Mouse (Mus musculus) limb, embryonic 14.5 days (tissue): ENCODE results near the gene Ankrd13b. TPM values are rescaled to one million over a fixed set of nuclear protein-coding genes. Genes with fewer than 3 reads are reported as not detected.
A peak's percentile ranks its signal among the peaks of the same experiment; 100 is the strongest.
"Not testable (repeated sequence)": the region's sequence is repeated elsewhere in the genome, so short reads cannot be mapped to it uniquely, and the experiment has no call there.

Experiments
- ATAC-seq: fragments of 200-750 bp; cut with Nextera tagmentation; 2 replicates; pipeline ENCODE4 v1.8.0; 2017; ENCODE audit warnings: low read depth, moderate number of reproducible peaks, moderate TSS enrichment; ENCODE audit not compliant: low FRiP score
- DNase-seq: peaks from one replicate; pipeline ENCODE4 v3.0.0-alpha.2; 2015; ENCODE audit warnings: low spot score
- H3K27ac ChIP-seq: fragments of 300-500 bp; sonication (generic); replicated peaks from 2 replicates; pipeline ENCODE4 v1.5.1; 2014; ENCODE audit warnings: low read depth, mild to moderate bottlenecking, low read length, moderate library complexity, mixed read lengths
- H3K27me3 ChIP-seq: fragments of 300-500 bp; sonication (generic); 2 replicates; pipeline ENCODE4 v1.6.1; 2014; ENCODE audit warnings: low read length, mixed read lengths; ENCODE audit not compliant: control insufficient read depth, insufficient read depth
- H3K36me3 ChIP-seq: fragments of 300-500 bp; sonication (generic); 2 replicates; pipeline ENCODE4 v1.6.1; 2014; ENCODE audit warnings: mild to moderate bottlenecking, low read length, moderate library complexity, mixed read lengths; ENCODE audit not compliant: control insufficient read depth, insufficient read depth
- H3K4me1 ChIP-seq: fragments of 300-500 bp; sonication (generic); 2 replicates; pipeline ENCODE4 v1.6.1; 2014; ENCODE audit warnings: antibody characterized with exemption, low read length, mixed read lengths; ENCODE audit not compliant: control insufficient read depth, insufficient read depth
- H3K4me2 ChIP-seq: fragments of 300-500 bp; sonication (generic); replicated peaks from 2 replicates; pipeline ENCODE4 v1.6.1; 2014; ENCODE audit warnings: low read depth, mild to moderate bottlenecking, low read length, moderate library complexity; ENCODE audit not compliant: severe bottlenecking
- H3K4me3 ChIP-seq: fragments of 300-500 bp; sonication (generic); replicated peaks from 2 replicates; pipeline ENCODE4 v1.5.1; 2014; ENCODE audit warnings: low read length
- H3K9ac ChIP-seq: fragments of 300-500 bp; sonication (generic); 2 replicates; pipeline ENCODE4 v1.6.1; 2014; ENCODE audit warnings: mild to moderate bottlenecking, low read depth, low read length, moderate library complexity; ENCODE audit not compliant: severe bottlenecking
- H3K9me3 ChIP-seq: fragments of 300-500 bp; sonication (generic); 2 replicates; pipeline ENCODE4 v1.6.1; 2016; ENCODE audit warnings: low read length; ENCODE audit not compliant: control insufficient read depth
- POLR2A ChIP-seq: fragments of 200-500 bp; IDR thresholded peaks from 2 replicates; pipeline ENCODE4 v1.8.0; 2012; ENCODE audit warnings: inconsistent platforms, mild to moderate bottlenecking, moderate library complexity, borderline replicate concordance; ENCODE audit not compliant: insufficient read depth, insufficient read length; ENCODE audit errors: extremely low read depth
- WGBS: fragments of 180-500 bp; shearing (Covaris S2); extraction: QIAGEN DNeasy Blood & Tissue Kit; methylation state at CpG from one replicate; pipeline ENCODE4 v1.1.7; 2014; 5-methylcytosine and 5-hydroxymethylcytosine counted together
- polyA plus RNA-seq, 2 experiments: library from polyadenylated mRNA; depleted of rRNA in 1 of 2; stranded (reverse) in 1 of 2; unstranded in 1 of 2; fragments of >200 nt; fragmentation: Nextera tagmentation in 1 of 2; extraction: Ambion mirVana in 1 of 2; gene quantifications; 2 replicates each; pipeline versions ENCODE4 v1.2.1 to v1.2.3; 2012 to 2014

Gene Ankrd13b
- 98.1 and 133 TPM in 2 replicates for polyA plus RNA-seq (2012; rRNA removed)
- polyA plus RNA-seq (2014; fragmentation: Nextera tagmentation; extraction: Ambion mirVana): 13.9 and 15.1 TPM in 2 replicates

DNA sequence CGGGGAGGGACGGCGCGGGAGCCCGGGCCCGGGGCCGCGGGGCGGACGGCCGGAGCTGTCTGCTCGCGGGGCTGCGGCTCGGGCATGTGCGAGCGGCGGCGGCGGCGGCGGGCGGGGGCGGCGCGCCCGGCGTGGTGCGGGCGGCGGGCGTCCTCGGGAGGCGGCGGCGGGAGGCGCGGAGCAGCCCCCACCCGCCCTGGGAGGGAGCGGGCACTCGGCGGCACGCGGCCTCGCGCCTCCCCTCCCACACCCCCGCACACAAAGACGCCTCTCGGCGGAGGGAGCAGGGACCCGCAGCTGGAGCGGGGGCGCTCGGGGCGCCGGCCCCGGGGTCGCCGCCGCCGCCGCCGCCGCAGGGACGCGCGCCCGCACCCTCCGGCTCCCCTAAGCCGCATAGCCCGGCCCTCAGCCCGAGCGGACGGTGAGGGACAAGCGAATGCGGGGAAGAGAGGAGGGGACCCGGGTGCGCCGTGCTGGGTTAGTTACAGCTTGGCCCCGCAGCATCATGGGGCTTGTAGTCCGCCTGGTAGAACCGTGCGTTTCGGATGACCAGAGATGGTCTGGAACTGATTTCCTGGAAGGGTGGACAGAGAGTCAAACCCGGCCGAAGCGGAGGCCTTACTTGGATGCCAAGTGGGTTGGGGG, at the start of gene Ankrd13b:
Gene Ankrd13b (minus strand): TSS at position 88 of the 645 bp plus-strand sequence.
- Histone ChIP-seq H3K9me3 (no peaks in the 10 kb centered on the region), H3K36me3 (0 out of 2 replicates have a peak, but pooled peaks cover 3% of the 10 kb centered on the region), H3K27ac (peak within 1 kb of the TSS; percentile 52), H3K4me2 (peak within 1 kb of the TSS; percentile 95), H3K4me3 (peak within 1 kb of the TSS; percentile 80), H3K4me1 (peaks cover 64% of the 10 kb centered on the region), H3K27me3 (no peaks in the 10 kb centered on the region), H3K9ac (peak within 1 kb of the TSS; percentile 86)
- ATAC-seq (0 out of 2 replicates have a peak, but pooled peaks have one; percentile 17), DNase-seq (peak; percentile 84)
- TF ChIP-seq POLR2A: no peak
- 1% methylated on average over 27 of the region's 87 CpGs for WGBS

DNA sequence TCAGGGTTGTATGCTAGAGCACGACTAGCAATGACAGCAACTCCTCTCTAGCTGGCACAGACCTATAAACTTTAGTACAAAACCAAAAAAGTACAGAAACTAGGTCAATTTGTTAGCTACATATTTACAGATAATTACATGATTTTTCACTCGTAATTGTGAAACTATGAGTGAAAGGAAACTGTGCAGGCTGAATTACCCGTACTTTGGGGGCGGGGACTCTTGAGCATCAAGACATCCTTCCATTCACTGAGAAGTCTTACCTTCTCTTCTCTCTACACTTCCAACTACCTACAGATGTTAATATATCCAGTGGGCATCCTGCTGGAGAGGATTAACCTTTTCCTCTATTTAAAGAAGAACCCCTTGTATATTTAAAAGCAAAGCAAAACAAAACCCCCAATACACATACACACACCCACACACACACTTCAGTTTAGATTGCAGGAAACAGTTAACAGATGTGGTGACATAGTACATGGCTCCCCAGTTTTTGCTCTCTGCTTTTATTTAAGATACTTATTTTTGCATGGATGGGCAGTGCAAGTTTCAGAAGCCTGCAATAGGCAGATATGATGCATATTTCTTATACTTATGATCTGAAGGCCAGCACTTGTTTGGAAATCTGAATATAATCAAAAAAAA, 42.8 kb upstream of the Ankrd13b start:
- no peaks in the 10 kb centered on the region for H3K4me1 ChIP-seq
- no peaks in the 10 kb centered on the region for H3K27me3 ChIP-seq
- no peak overlapping the region for H3K27ac ChIP-seq
- no peak overlapping the region for H3K4me2 ChIP-seq
- ATAC-seq (no peak), DNase-seq (no peak)
- H3K9me3 ChIP-seq: no peaks in the 10 kb centered on the region
- TF ChIP-seq POLR2A: no peak
- 81% methylated on average over 4 of the region's 4 CpGs for WGBS
- H3K9ac ChIP-seq: no peak overlapping the region
- peaks cover 32% of the 10 kb centered on the region for H3K36me3 ChIP-seq
- H3K4me3 ChIP-seq: no peak overlapping the region

DNA sequence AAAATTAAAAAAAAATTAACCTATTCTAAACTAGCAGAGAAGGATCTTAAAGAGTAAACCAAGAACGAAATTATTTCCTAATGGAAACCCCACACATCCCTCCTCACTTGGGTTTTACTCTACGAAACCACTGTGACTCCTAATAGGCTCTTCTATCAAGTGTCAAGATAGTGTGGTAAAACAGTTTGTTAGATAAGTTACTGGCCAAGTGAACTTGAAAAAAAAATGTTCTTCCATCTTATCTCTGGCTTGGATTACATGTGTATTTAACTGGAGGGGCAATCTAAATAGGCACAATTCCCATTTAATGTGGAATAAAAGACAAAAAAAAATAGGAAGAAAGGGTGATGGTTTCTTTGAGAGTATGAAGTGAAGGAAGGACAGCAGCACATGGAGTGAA, 41.4 kb upstream of the Ankrd13b start:
- H3K4me3 ChIP-seq: no peak overlapping the region
- no peak for ATAC-seq
- no peaks in the 10 kb centered on the region for H3K9me3 ChIP-seq

DNA sequence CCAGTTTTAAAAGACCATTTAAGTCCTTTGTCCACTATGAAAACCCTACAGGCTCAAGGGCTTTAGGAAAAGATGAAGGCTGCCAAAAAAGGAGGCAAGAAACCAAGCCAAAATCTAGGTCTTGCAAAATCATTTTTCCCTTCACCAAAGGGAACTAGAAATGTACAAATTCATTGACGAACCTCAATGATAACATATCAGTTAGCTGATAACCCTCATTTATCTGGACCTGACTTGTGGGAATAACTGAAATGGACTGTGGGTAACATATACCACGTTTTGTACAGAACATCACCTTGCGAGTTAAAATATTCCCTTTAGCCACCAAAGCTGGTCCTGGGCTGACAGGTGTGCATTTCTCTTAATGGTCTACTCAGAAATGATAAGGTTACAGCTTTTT, 40.2 kb upstream of the Ankrd13b start:
- no peaks in the 10 kb centered on the region for H3K27me3 ChIP-seq

More for the DNA sequence above, 41.4 kb upstream of the Ankrd13b start:
- H3K36me3 ChIP-seq: peaks cover 18% of the 10 kb centered on the region
- 95% methylated on average over 2 of the region's 2 CpGs for WGBS
- no peaks in the 10 kb centered on the region for H3K27me3 ChIP-seq
- no peak overlapping the region for H3K4me2 ChIP-seq
- no peak overlapping the region for H3K9ac ChIP-seq
- H3K4me1 ChIP-seq: no peaks in the 10 kb centered on the region
- DNase-seq: no peak
- no peak for TF ChIP-seq POLR2A
- H3K27ac ChIP-seq: no peak overlapping the region

DNA sequence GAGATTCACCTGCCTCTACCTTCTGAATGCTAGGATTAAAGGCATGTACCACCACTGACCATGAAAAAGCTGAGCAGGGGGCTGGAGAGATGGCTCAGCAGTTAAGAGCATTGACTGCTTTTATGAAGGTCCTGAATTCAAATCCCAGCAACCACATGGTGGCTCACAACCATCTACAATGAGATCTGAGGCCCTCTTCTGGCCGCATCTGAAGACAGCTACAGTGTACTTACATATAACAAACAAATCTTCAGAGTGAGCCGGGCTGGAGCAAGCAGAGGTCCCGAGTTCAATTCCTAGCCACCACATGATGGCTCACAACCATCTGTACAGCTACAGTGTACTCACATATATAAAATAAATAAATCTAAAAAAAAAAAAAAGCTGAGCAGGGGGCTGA, 38.9 kb upstream of the Ankrd13b start:
- ATAC-seq, H3K4me2 ChIP-seq, DNase-seq, H3K9me3 ChIP-seq, H3K27ac ChIP-seq, H3K9ac ChIP-seq, H3K4me1 ChIP-seq, H3K36me3 ChIP-seq, H3K4me3 ChIP-seq, H3K27me3 ChIP-seq: not testable (repeated sequence)
- WGBS: 85% methylated on average over 3 of the region's 3 CpGs

More for the DNA sequence above, 40.2 kb upstream of the Ankrd13b start:
- no peak overlapping the region for H3K4me3 ChIP-seq
- no peak for TF ChIP-seq POLR2A
- no peak overlapping the region for H3K27ac ChIP-seq
- ATAC-seq (no peak), DNase-seq (no peak)
- H3K9me3 ChIP-seq: no peaks in the 10 kb centered on the region
- no peak overlapping the region for H3K4me2 ChIP-seq
- peaks cover 9% of the 10 kb centered on the region for H3K36me3 ChIP-seq
- WGBS: 88% methylated on average over 3 of the region's 3 CpGs
- H3K4me1 ChIP-seq: no peaks in the 10 kb centered on the region
- no peak overlapping the region for H3K9ac ChIP-seq
